Mouse (Mus musculus) stomach, embryonic 16.5 days (tissue): ENCODE measurements around the gene Akap7. TPM values are rescaled to one million over a fixed set of nuclear protein-coding genes. Genes with fewer than 3 reads are reported as not detected.

Experiments
- ATAC-seq: fragments of 200-750 bp; cut with Nextera tagmentation; 2 replicates; pipeline ENCODE4 v1.8.0; 2017; ENCODE audit warnings: moderate number of reproducible peaks, moderate TSS enrichment; ENCODE audit not compliant: insufficient read depth, low FRiP score
- H3K27ac ChIP-seq: fragments of 300-500 bp; sonication (generic); 2 replicates; pipeline ENCODE4 v1.5.1; 2014; ENCODE audit warnings: low read length
- H3K27me3 ChIP-seq: fragments of 300-500 bp; sonication (generic); 2 replicates; pipeline ENCODE4 v1.6.1; 2014; ENCODE audit warnings: low read length, control low read depth, mixed read lengths; ENCODE audit not compliant: control insufficient read depth, insufficient read depth
- H3K36me3 ChIP-seq: fragments of 300-500 bp; sonication (generic); 2 replicates; pipeline ENCODE4 v1.6.1; 2014; ENCODE audit warnings: low read length; ENCODE audit not compliant: control insufficient read depth, insufficient read depth
- H3K4me1 ChIP-seq: fragments of 300-500 bp; sonication (generic); 2 replicates; pipeline ENCODE4 v1.6.1; 2014; ENCODE audit warnings: low read length, control low read depth, mixed read lengths; ENCODE audit not compliant: control insufficient read depth, insufficient read depth
- H3K4me2 ChIP-seq: fragments of 300-500 bp; sonication (generic); 2 replicates; pipeline ENCODE4 v1.6.1; 2014; ENCODE audit warnings: low read depth, low read length, mixed read lengths
- H3K4me3 ChIP-seq: fragments of 300-500 bp; sonication (generic); replicated peaks from 2 replicates; pipeline ENCODE4 v1.5.1; 2014; ENCODE audit warnings: mild to moderate bottlenecking, low read length
- H3K9ac ChIP-seq: fragments of 300-500 bp; sonication (generic); 2 replicates; pipeline ENCODE4 v1.6.1; 2014; ENCODE audit warnings: low read length
- H3K9me3 ChIP-seq: fragments of 300-500 bp; sonication (generic); replicated peaks from 2 replicates; pipeline ENCODE4 v1.6.1; 2016; ENCODE audit warnings: low read length, control low read depth; ENCODE audit not compliant: control insufficient read depth
- WGBS: fragments of 180-500 bp; shearing (Covaris S2); extraction: QIAGEN DNeasy Blood & Tissue Kit; methylation state at CpG from one replicate; pipeline ENCODE4 v1.1.7; 2014; 5-methylcytosine and 5-hydroxymethylcytosine counted together
- polyA plus RNA-seq: library from polyadenylated mRNA; unstranded; fragments of >200 nt; fragmentation: Nextera tagmentation; extraction: Ambion mirVana; gene quantifications from 2 replicates; pipeline ENCODE4 v1.2.1, GENCODE M21; 2015

The Akap7 gene
- polyA plus RNA-seq, 1 experiment from 2014 or later, result 15.3 TPM

GRCm38 (mm10) chr10:25253474-25253873 is 54.2 kb downstream of the Akap7 start:
- ATAC-seq, result peak; percentile 21; the same call in 1 of the 2 replicates
- WGBS, result 74% methylated on average over 2 of the region's 2 CpGs
- H3K4me1 ChIP-seq, result no peaks in the 10 kb centered on the region
- H3K9ac ChIP-seq, result no peak overlapping the region
- H3K4me3 ChIP-seq, result no peak overlapping the region
- H3K9me3 ChIP-seq, result no peaks in the 10 kb centered on the region
- H3K27me3 ChIP-seq, result no peaks in the 10 kb centered on the region
- no peak overlapping the region for H3K27ac ChIP-seq
- no peak overlapping the region for H3K4me2 ChIP-seq
- H3K36me3 ChIP-seq, result no peaks in the 10 kb centered on the region

GRCm38 (mm10) chr10:25253006-25253405 is 54.7 kb downstream of the Akap7 start:
- 83% methylated on average over 4 of the region's 4 CpGs for WGBS
- Histone ChIP-seq H3K4me1 (no peaks in the 10 kb centered on the region), H3K4me3 (no peak overlapping the region), H3K4me2 (no peak overlapping the region), H3K9ac (no peak overlapping the region), H3K27me3 (no peaks in the 10 kb centered on the region), H3K27ac (no peak overlapping the region), H3K9me3 (no peaks in the 10 kb centered on the region), H3K36me3 (no peaks in the 10 kb centered on the region)
- ATAC-seq, result no peak

GRCm38 (mm10) chr10:25250108-25250507 is 57.6 kb downstream of the Akap7 start:
- H3K27me3 ChIP-seq, result no peaks in the 10 kb centered on the region
- no peak overlapping the region for H3K4me2 ChIP-seq
- no peak overlapping the region for H3K27ac ChIP-seq
- H3K36me3 ChIP-seq, result no peaks in the 10 kb centered on the region
- H3K4me3 ChIP-seq, result no peak overlapping the region
- no peaks in the 10 kb centered on the region for H3K4me1 ChIP-seq
- H3K9me3 ChIP-seq, result no peaks in the 10 kb centered on the region
- no peak overlapping the region for H3K9ac ChIP-seq
- ATAC-seq, result no peak
- 49% methylated on average over 12 of the region's 12 CpGs for WGBS

- no peak for ATAC-seq
- 59% methylated on average over 4 of the region's 4 CpGs for WGBS
- Histone ChIP-seq H3K4me2 (no peak overlapping the region), H3K9ac (no peak overlapping the region), H3K4me3 (no peak overlapping the region), H3K9me3 (no peaks in the 10 kb centered on the region), H3K27me3 (no peaks in the 10 kb centered on the region), H3K27ac (no peak overlapping the region), H3K36me3 (no peaks in the 10 kb centered on the region), H3K4me1 (no peaks in the 10 kb centered on the region)
Observed at GRCm38 (mm10) chr10:25246173-25246572, 61.5 kb downstream of the Akap7 start.

- Histone ChIP-seq H3K9ac (no peak overlapping the region), H3K36me3 (no peaks in the 10 kb centered on the region), H3K9me3 (no peaks in the 10 kb centered on the region), H3K4me1 (no peaks in the 10 kb centered on the region), H3K4me3 (no peak overlapping the region), H3K27ac (no peak overlapping the region), H3K27me3 (no peaks in the 10 kb centered on the region), H3K4me2 (no peak overlapping the region)
- no peak for ATAC-seq
- WGBS, result 33% methylated on average over 9 of the region's 9 CpGs
Observed at GRCm38 (mm10) chr10:25239156-25239555, 68.5 kb downstream of the Akap7 start.

GRCm38 (mm10) chr10:25234080-25234479 is 73.6 kb downstream of the Akap7 start:
- no peak for ATAC-seq
- H3K27ac ChIP-seq, result no peak overlapping the region
- no peak overlapping the region for H3K4me3 ChIP-seq
- no peaks in the 10 kb centered on the region for H3K9me3 ChIP-seq
- H3K9ac ChIP-seq, result no peak overlapping the region
- H3K36me3 ChIP-seq, result no peaks in the 10 kb centered on the region
- 74% methylated on average over 1 of the region's 1 CpGs for WGBS
- H3K27me3 ChIP-seq, result no peaks in the 10 kb centered on the region
- H3K4me1 ChIP-seq, result no peaks in the 10 kb centered on the region
- H3K4me2 ChIP-seq, result no peak overlapping the region

GRCm38 (mm10) chr10:25232700-25233099 is 75.0 kb downstream of the Akap7 start:
- no peak overlapping the region for H3K27ac ChIP-seq
- H3K36me3 ChIP-seq, result no peaks in the 10 kb centered on the region
- no peaks in the 10 kb centered on the region for H3K9me3 ChIP-seq
- 43% methylated on average over 3 of the region's 3 CpGs for WGBS
- no peaks in the 10 kb centered on the region for H3K4me1 ChIP-seq
- H3K4me2 ChIP-seq, result no peak overlapping the region
- no peak overlapping the region for H3K4me3 ChIP-seq
- no peaks in the 10 kb centered on the region for H3K27me3 ChIP-seq
- no peak overlapping the region for H3K9ac ChIP-seq
- ATAC-seq, result no peak

- no peaks in the 10 kb centered on the region for H3K27me3 ChIP-seq
- H3K36me3 ChIP-seq, result no peaks in the 10 kb centered on the region
- no peak for ATAC-seq
- no peak overlapping the region for H3K27ac ChIP-seq
- no peak overlapping the region for H3K4me3 ChIP-seq
- 44% methylated on average over 5 of the region's 5 CpGs for WGBS
- 0 out of 2 replicates have a peak, but pooled peaks cover 2% of the 10 kb centered on the region for H3K4me1 ChIP-seq
- H3K9ac ChIP-seq, result no peak overlapping the region
- H3K9me3 ChIP-seq, result no peaks in the 10 kb centered on the region
- H3K4me2 ChIP-seq, result no peak overlapping the region
Observed at GRCm38 (mm10) chr10:25231358-25231757, 76.3 kb downstream of the Akap7 start.

- no peaks in the 10 kb centered on the region for H3K27me3 ChIP-seq
- H3K9ac ChIP-seq, result no peak overlapping the region
- H3K27ac ChIP-seq, result no peak overlapping the region
- WGBS, result 75% methylated on average over 5 of the region's 5 CpGs
- no peak overlapping the region for H3K4me2 ChIP-seq
- H3K36me3 ChIP-seq, result no peaks in the 10 kb centered on the region
- 0 out of 2 replicates have a peak, but pooled peaks cover 7% of the 10 kb centered on the region for H3K4me1 ChIP-seq
- no peaks in the 10 kb centered on the region for H3K9me3 ChIP-seq
- no peak overlapping the region for H3K4me3 ChIP-seq
- 0 out of 2 replicates have a peak, but pooled peaks have one; percentile 13 for ATAC-seq
Observed at GRCm38 (mm10) chr10:25224371-25224770, 83.3 kb downstream of the Akap7 start.

- Histone ChIP-seq H3K36me3 (no peaks in the 10 kb centered on the region), H3K9ac (no peak overlapping the region), H3K4me3 (no peak overlapping the region), H3K27ac (no peak overlapping the region), H3K4me1 (0 out of 2 replicates have a peak, but pooled peaks cover 5% of the 10 kb centered on the region), H3K9me3 (no peaks in the 10 kb centered on the region), H3K4me2 (no peak overlapping the region), H3K27me3 (no peaks in the 10 kb centered on the region)
- no peak for ATAC-seq
- 89% methylated on average over 3 of the region's 3 CpGs for WGBS
Observed at GRCm38 (mm10) chr10:25220754-25221153, 86.9 kb downstream of the Akap7 start.
